Mouse (Mus musculus) neural tube, embryonic 12.5 days (tissue): ENCODE measurements around the gene Crtc3. TPM values are rescaled to one million over a fixed set of nuclear protein-coding genes. Genes with fewer than 3 reads are reported as not detected.

Experiments
- ATAC-seq: fragments of 200-750 bp; cut with Nextera tagmentation; 2 replicates; pipeline ENCODE4 v1.8.0; 2017; ENCODE audit warnings: low read depth, mild to moderate bottlenecking, moderate TSS enrichment, moderate library complexity; ENCODE audit not compliant: low FRiP score
- H3K27ac ChIP-seq: fragments of 300-500 bp; sonication (generic); 2 replicates; pipeline ENCODE4 v1.5.1; 2016
- H3K27me3 ChIP-seq: fragments of 300-500 bp; sonication (generic); replicated peaks from 2 replicates; pipeline ENCODE4 v1.6.1; 2016; ENCODE audit warnings: mild to moderate bottlenecking
- H3K36me3 ChIP-seq: fragments of 300-500 bp; sonication (generic); 2 replicates; pipeline ENCODE4 v1.6.1; 2016; ENCODE audit warnings: mild to moderate bottlenecking
- H3K4me1 ChIP-seq: fragments of 300-500 bp; sonication (generic); 2 replicates; pipeline ENCODE4 v1.6.1; 2016
- H3K4me2 ChIP-seq: fragments of 300-500 bp; sonication (generic); replicated peaks from 2 replicates; pipeline ENCODE4 v1.6.1; 2016; ENCODE audit warnings: mild to moderate bottlenecking
- H3K4me3 ChIP-seq: fragments of 300-500 bp; sonication (generic); 2 replicates; pipeline ENCODE4 v1.5.1; 2016
- H3K9ac ChIP-seq: fragments of 300-500 bp; sonication (generic); 2 replicates; pipeline ENCODE4 v1.6.1; 2016; ENCODE audit warnings: mild to moderate bottlenecking
- H3K9me3 ChIP-seq: fragments of 300-500 bp; sonication (generic); 2 replicates; pipeline ENCODE4 v1.6.1; 2016; ENCODE audit warnings: mild to moderate bottlenecking
- WGBS: fragments of 180-500 bp; shearing (Covaris S2); methylation state at CpG from one replicate; pipeline ENCODE4 v1.1.7; 2016; 5-methylcytosine and 5-hydroxymethylcytosine counted together
- polyA plus RNA-seq: library from polyadenylated mRNA; unstranded; fragments of >200 nt; fragmentation: Nextera tagmentation; extraction: Ambion mirVana; gene quantifications from 2 replicates; pipeline ENCODE4 v1.2.1, GENCODE M21; 2016

The Crtc3 gene
- polyA plus RNA-seq, 1 experiment from 2014 or later: 14.6 TPM

DNA sequence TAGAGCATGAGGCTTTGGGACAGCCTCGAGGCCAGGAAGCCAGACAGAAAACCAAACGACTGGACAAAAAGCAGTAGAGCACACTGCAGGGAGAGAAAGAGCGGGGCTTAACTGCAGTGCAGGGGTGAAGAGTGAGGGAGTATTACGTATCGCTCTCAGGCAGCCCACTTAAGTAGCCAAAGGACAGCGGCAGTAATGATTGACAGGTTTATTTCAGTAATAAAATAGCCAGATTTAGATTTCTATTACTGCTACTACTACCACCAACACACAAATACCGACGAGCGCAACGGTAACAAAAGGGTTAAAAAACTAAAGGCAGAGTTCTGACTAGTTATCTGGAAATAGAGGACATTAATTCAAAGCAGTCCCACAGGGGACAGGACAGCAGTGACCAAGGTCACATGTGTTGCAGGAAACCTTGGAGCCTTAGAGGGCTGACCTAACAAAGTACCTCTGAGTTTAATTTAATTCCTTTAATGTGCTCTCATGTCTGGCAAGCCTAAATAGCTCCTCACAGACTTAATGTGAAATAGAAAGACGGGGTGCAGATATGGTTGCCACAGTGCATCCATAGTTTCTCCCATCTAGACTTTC, 76.4 kb downstream of the Crtc3 start:
- no peaks in the 10 kb centered on the region for H3K9me3 ChIP-seq
- H3K4me2 ChIP-seq: no peak overlapping the region
- no peaks in the 10 kb centered on the region for H3K27me3 ChIP-seq
- 0 out of 2 replicates have a peak, but pooled peaks cover 3% of the 10 kb centered on the region for H3K36me3 ChIP-seq
- no peak overlapping the region for H3K4me3 ChIP-seq
- no peak for ATAC-seq
- H3K9ac ChIP-seq: no peak overlapping the region
- 52% methylated on average over 11 of the region's 11 CpGs for WGBS
- H3K27ac ChIP-seq: no peak overlapping the region
- H3K4me1 ChIP-seq: no peaks in the 10 kb centered on the region; the same call in 1 of the 2 replicates

DNA sequence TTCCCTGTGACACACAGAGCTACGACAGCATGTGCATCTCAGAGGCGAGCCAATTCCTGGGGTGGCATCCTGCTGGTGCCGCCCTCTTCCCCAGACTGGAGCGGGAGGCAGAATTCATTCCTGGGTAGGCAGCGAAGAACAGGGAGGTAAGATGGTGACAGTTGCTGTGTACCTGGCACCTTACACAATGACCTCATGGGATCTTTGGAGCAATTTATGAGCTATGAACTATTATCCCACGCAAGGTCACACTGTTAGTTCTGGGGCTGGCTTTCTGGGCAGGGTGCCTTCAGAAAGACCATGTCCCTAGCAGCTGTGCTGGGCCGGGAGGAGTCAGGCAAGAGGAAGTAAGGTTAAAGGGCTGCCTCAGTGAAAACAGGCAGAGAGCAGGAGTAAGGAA, 77.0 kb downstream of the Crtc3 start:
- WGBS: 76% methylated on average over 7 of the region's 7 CpGs
- Histone ChIP-seq H3K9me3 (no peaks in the 10 kb centered on the region), H3K4me3 (no peak overlapping the region), H3K27me3 (no peaks in the 10 kb centered on the region), H3K4me2 (no peak overlapping the region), H3K27ac (no peak overlapping the region), H3K4me1 (no peaks in the 10 kb centered on the region; the same call in 1 of the 2 replicates), H3K36me3 (0 out of 2 replicates have a peak, but pooled peaks cover 3% of the 10 kb centered on the region), H3K9ac (no peak overlapping the region)
- no peak for ATAC-seq

DNA sequence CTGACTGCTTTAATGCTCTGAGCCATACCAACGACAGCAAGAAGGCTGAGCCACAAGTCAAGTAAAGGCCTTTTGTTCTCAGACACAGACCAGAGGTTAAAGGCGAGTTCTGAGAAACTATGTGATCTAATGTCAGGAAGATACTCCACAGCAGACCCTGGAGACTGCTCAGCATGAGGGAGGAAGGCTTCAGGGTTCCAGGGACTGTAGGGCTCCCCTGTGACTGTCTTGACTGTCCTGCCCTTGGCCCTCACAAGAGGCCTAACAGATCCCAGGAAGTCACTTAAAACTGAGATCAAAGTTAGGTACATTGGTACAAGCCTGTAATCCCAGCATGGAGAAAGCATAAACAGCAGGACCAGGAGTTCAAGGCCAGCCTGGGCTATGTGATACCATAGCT, 81.2 kb downstream of the Crtc3 start:
- ATAC-seq: no peak
- no peak overlapping the region for H3K9ac ChIP-seq
- no peaks in the 10 kb centered on the region for H3K27me3 ChIP-seq
- no peak overlapping the region for H3K4me2 ChIP-seq
- no peaks in the 10 kb centered on the region; the same call in 1 of the 2 replicates for H3K4me1 ChIP-seq
- no peaks in the 10 kb centered on the region for H3K9me3 ChIP-seq
- no peak overlapping the region for H3K27ac ChIP-seq
- no peak overlapping the region for H3K4me3 ChIP-seq
- H3K36me3 ChIP-seq: peaks cover 5% of the 10 kb centered on the region; the same call in 1 of the 2 replicates
- 30% methylated on average over 2 of the region's 2 CpGs for WGBS

DNA sequence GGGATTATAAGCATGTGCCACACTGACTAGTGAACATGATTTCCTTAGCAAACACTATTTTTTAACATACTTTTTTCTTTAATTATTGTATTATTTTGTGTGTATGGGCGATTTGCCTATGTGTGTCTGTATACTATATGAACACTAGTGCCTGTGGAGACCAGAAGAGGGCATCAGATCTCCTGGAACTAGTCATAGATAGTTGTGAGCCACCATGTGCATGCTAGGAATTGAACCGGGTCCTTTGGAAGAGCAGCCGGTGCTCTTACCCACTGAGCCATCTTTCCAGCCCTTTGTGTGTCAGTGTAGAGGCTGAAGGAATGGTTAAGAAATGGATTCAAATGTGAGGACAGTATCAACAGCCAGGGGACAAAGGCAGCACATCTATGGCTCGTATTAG, 82.2 kb downstream of the Crtc3 start:
- Histone ChIP-seq H3K4me2 (no peak overlapping the region), H3K4me1 (no peaks in the 10 kb centered on the region), H3K27ac (no peak overlapping the region), H3K9me3 (no peaks in the 10 kb centered on the region), H3K36me3 (peaks cover 9% of the 10 kb centered on the region), H3K9ac (no peak overlapping the region), H3K27me3 (no peaks in the 10 kb centered on the region), H3K4me3 (no peak overlapping the region)
- WGBS: 84% methylated on average over 4 of the region's 4 CpGs
- ATAC-seq: no peak

DNA sequence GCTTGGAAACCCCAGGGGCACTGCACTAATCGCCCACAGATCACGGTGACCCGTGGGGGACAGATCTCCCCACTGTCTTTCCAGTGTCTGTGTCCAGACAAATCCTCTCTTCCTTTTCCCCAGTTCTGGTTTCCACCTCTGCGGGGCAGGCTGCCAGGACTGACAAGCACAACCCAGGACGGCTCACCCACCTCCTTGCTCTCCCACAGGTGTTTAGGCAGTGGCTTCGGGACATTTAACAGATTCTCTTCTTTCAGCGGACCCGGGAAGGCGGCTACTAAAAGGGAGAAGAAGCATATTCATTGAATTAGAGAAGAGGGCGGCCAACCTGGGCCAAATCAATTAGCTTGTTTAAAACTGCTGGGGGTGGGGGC, 83.1 kb downstream of the Crtc3 start:
- Histone ChIP-seq H3K9ac (no peak overlapping the region), H3K4me2 (no peak overlapping the region; the same call in 1 of the 2 replicates), H3K27ac (no peak overlapping the region), H3K4me1 (no peaks in the 10 kb centered on the region), H3K27me3 (no peaks in the 10 kb centered on the region), H3K36me3 (peaks cover 10% of the 10 kb centered on the region), H3K4me3 (no peak overlapping the region), H3K9me3 (no peaks in the 10 kb centered on the region)
- ATAC-seq: no peak
- 11% methylated on average over 10 of the region's 10 CpGs for WGBS

DNA sequence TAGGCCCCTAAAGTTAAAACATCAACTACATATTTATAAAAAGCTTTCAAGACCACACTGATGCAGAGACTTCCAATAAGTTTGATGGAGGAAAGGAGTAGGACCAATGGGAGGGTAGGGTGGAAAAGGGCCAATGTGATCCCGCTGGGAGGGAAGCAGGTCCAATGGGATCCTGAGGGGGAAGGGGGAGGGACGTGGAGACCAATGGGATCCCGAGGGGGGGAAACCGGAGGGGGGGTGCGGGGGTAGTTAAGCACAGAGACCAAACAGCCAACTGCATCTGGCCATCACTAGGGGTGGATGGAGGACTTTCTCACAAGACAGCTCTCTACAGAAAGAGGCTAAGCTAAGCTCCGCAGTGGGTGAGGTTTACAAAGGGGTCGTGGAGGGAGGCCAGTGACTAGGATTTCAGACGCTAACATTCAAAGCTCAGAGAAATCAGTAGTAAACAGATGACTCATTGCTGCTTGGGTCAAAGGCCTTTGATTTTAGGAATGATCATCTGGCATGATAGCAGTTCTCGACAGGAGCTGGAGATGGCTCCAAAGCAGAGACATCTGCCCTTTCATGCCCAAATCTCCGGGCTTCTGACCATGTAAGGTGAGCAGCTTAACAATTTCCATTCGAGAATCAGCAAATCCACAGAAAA, 83.6 kb downstream of the Crtc3 start:
- no peak overlapping the region; the same call in 1 of the 2 replicates for H3K4me2 ChIP-seq
- no peak overlapping the region for H3K4me3 ChIP-seq
- no peak overlapping the region for H3K27ac ChIP-seq

DNA sequence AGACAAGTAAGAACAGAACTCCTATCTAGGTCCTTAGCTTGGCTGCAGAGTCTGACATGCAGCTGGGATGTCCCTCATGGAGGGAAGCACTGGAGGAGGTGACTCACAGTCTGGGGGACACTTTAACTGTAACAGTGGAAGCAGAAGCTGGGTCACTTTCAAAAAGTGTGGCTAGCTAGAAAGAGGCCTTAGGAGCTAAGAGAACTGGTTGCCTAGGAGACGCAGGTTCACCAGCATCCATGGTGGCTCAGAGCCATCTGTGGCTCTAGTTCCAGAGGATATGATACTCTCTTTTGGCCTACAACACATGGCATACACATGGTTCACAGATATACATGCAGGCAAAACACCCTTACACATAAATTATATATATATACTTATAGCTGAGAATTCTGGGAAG, 86.1 kb downstream of the Crtc3 start:
- no peaks in the 10 kb centered on the region for H3K27me3 ChIP-seq
- H3K36me3 ChIP-seq: peaks cover 22% of the 10 kb centered on the region
- no peak overlapping the region for H3K27ac ChIP-seq
- H3K9ac ChIP-seq: no peak overlapping the region
- no peak overlapping the region for H3K4me2 ChIP-seq
- no peaks in the 10 kb centered on the region for H3K9me3 ChIP-seq
- no peak for ATAC-seq
- WGBS: 90% methylated on average over 1 of the region's 1 CpGs
- no peak overlapping the region for H3K4me3 ChIP-seq
- H3K4me1 ChIP-seq: no peaks in the 10 kb centered on the region

More for the DNA sequence above, 83.6 kb downstream of the Crtc3 start:
- WGBS: 38% methylated on average over 11 of the region's 11 CpGs
- Histone ChIP-seq H3K27me3 (no peaks in the 10 kb centered on the region), H3K9ac (no peak overlapping the region), H3K9me3 (no peaks in the 10 kb centered on the region), H3K4me1 (no peaks in the 10 kb centered on the region), H3K36me3 (peaks cover 10% of the 10 kb centered on the region)
- no peak for ATAC-seq

DNA sequence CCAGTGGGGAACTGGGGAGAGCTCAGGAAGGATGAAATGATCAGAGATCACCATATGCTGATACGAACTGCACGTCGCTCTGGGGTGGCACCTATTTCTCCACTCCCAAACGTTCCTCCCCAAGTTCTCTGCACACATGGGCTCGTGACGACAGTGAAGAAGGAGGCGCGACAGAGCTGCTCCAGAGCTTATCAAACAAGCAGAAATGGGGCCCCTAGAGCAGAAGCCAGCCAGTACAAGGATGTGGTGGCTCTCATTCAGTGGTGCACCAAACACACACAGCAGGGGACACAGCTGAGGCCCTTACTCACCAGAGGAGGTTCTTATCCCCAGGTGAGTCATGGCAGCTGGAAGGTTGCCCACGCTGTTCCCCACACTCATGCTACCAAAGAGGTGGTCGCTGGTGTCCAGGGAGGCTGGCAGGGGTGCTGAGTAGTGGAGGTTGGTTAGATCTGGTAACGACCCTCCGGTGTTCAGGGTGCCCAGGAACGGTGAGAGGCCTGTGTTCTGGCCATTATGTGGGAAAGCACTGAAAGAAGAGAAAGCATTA, 90.2 kb downstream of the Crtc3 start:
- Histone ChIP-seq H3K4me3 (no peak overlapping the region), H3K36me3 (peaks cover 48% of the 10 kb centered on the region), H3K4me1 (no peaks in the 10 kb centered on the region), H3K9me3 (no peaks in the 10 kb centered on the region), H3K4me2 (no peak overlapping the region), H3K9ac (no peak overlapping the region), H3K27me3 (no peaks in the 10 kb centered on the region), H3K27ac (no peak overlapping the region)
- 90% methylated on average over 13 of the region's 13 CpGs for WGBS
- ATAC-seq: no peak

DNA sequence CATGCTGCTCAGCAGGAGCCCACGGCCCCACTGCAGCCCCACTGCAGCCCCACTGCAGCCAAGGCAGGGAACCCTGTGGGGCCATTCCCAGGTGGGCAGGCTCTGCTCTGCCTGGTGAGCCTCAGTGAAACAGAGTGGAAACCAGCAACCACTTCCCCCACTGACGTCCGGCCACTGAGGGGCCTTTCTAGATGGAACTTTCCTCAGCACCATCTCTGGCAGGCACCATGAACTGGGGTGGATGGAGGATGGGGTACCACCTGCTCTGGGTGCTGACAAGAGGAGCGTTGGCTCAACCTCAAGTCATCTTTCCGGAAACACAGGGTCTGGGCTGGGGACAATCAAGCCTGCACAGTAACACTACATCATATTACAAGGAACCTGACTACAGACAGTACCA, 90.8 kb downstream of the Crtc3 start:
- ATAC-seq: no peak
- Histone ChIP-seq H3K9ac (no peak overlapping the region), H3K27ac (no peak overlapping the region), H3K9me3 (no peaks in the 10 kb centered on the region), H3K4me3 (no peak overlapping the region), H3K36me3 (peaks cover 47% of the 10 kb centered on the region), H3K4me2 (no peak overlapping the region), H3K4me1 (no peaks in the 10 kb centered on the region), H3K27me3 (no peaks in the 10 kb centered on the region)
- 92% methylated on average over 5 of the region's 5 CpGs for WGBS

DNA sequence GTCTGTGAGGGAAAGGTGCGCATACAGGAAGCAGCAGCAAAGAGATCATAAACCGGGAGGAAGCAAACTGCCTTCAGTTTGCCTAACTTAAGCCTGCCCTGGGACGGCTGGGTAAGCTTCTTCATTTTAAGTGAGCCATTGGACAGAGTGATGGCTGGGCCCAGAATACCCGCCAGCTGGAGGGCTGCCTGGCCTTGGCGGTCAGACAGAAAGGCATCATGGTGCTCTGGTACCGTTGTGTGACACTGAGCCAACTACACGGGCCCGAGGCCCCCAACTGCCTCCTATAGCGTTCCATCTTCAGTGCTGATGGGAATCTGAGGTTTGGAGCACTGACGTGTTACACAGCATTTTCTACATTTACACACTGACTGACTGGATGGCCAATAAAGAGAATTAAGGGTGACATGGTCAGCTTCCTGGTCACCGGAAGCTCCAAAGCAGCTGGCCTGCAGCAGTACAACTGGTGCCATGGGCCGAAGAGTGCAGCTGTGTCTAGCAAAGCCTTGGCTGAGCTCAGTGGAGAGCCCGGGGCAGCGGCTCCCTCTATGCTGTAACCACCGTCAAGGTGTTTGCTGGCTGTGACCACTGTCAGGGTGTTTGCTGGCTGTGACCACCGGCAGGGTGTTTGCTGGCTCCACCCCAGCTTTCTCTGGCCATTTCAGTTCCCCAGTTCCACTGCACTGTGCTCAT, 99.5 kb downstream of the Crtc3 start:
- peaks cover 41% of the 10 kb centered on the region for H3K36me3 ChIP-seq
- H3K9ac ChIP-seq: no peak overlapping the region
- no peaks in the 10 kb centered on the region for H3K9me3 ChIP-seq
- no peak overlapping the region for H3K4me2 ChIP-seq
- no peaks in the 10 kb centered on the region for H3K27me3 ChIP-seq
- peaks cover 10% of the 10 kb centered on the region for H3K4me1 ChIP-seq
- H3K27ac ChIP-seq: no peak overlapping the region
- WGBS: 93% methylated on average over 16 of the region's 16 CpGs
- no peak for ATAC-seq
- H3K4me3 ChIP-seq: no peak overlapping the region

DNA sequence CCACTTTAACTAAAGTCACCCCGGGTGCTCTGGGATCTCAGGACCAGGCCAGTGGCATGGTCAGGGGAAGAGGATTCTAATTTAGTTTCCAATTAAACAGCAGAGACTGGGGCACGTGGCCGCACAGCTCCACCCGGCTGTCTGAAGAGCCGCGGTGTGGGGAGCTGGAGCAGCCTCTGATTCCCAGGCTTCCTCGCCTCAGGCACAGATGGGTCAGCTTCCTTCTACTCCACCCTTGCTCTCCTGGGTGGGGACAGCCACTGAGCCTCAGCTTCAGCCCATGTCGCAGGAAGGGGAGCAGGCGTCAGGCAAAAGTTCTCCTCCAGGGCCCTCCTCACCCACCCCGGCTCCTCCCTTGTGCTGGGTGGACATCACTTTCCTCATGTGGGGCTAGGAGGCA, 101.0 kb downstream of the Crtc3 start:
- 42% methylated on average over 10 of the region's 10 CpGs for WGBS
- H3K27me3 ChIP-seq: no peaks in the 10 kb centered on the region
- peak overlapping the region; percentile 7; the same call in 1 of the 2 replicates for H3K4me3 ChIP-seq
- H3K9me3 ChIP-seq: no peaks in the 10 kb centered on the region
- H3K9ac ChIP-seq: no peak overlapping the region
- no peak overlapping the region for H3K27ac ChIP-seq
- peak; percentile 18; the same call in 1 of the 2 replicates for ATAC-seq
- H3K36me3 ChIP-seq: peaks cover 33% of the 10 kb centered on the region
- peak overlapping the region; percentile 46 for H3K4me2 ChIP-seq
- H3K4me1 ChIP-seq: peaks cover 10% of the 10 kb centered on the region
